Mouse (Mus musculus) liver, adult 2 months (tissue): ENCODE results near the gene Gpank1. TPM values are rescaled to one million over a fixed set of nuclear protein-coding genes. Genes with fewer than 3 reads are reported as not detected.

Experiments used
- DNase-seq: peaks from one replicate; pipeline ENCODE4 v3.0.0-alpha.2; 2011; ENCODE audit warnings: low read depth, low spot score; ENCODE audit errors: extremely low read depth
- H3K27ac ChIP-seq: fragments of 200-500 bp; replicated peaks from 2 replicates; pipeline ENCODE4 v1.5.1; 2012; ENCODE audit warnings: low read depth, mild to moderate bottlenecking, control low read depth, inconsistent platforms, low read length; ENCODE audit not compliant: insufficient read depth
- H3K27me3 ChIP-seq: fragments of 200-500 bp; 2 replicates; pipeline ENCODE4 v1.6.1; 2012; ENCODE audit warnings: mild to moderate bottlenecking, moderate library complexity, low read length, inconsistent platforms; ENCODE audit not compliant: control insufficient read depth, insufficient read depth
- H3K36me3 ChIP-seq: fragments of 200-500 bp; 2 replicates; pipeline ENCODE4 v1.6.1; 2012; ENCODE audit warnings: low read length, inconsistent platforms; ENCODE audit not compliant: control insufficient read depth, insufficient read depth
- H3K4me1 ChIP-seq: fragments of 200-500 bp; 2 replicates; pipeline ENCODE4 v1.6.1; 2011; ENCODE audit warnings: low read length; ENCODE audit not compliant: control insufficient read depth, insufficient read depth
- H3K4me3 ChIP-seq: fragments of 200-500 bp; 2 replicates; pipeline ENCODE4 v1.5.1; 2011; ENCODE audit warnings: low read depth, mild to moderate bottlenecking, control low read depth, low read length, moderate library complexity; ENCODE audit not compliant: insufficient read depth
- H3K79me2 ChIP-seq: fragments of 200-500 bp; 2 replicates; pipeline ENCODE4 v1.6.1; 2012; ENCODE audit warnings: inconsistent platforms, mild to moderate bottlenecking, low read length, moderate library complexity; ENCODE audit not compliant: control insufficient read depth, insufficient read depth
- H3K9ac ChIP-seq: fragments of 200-500 bp; 2 replicates; pipeline ENCODE4 v1.6.1; 2012; ENCODE audit warnings: low read depth, mild to moderate bottlenecking, control low read depth, inconsistent platforms, low read length
- CTCF ChIP-seq: fragments of 200-500 bp; IDR thresholded peaks from 2 replicates; pipeline ENCODE4 v1.5.1; 2011; ENCODE audit warnings: low read depth, low read length, control low read depth
- POLR2A ChIP-seq: fragments of 200-500 bp; IDR thresholded peaks from 2 replicates; pipeline ENCODE4 v1.6.1; 2011; ENCODE audit warnings: low read length, control low read depth; ENCODE audit not compliant: insufficient read depth; ENCODE audit errors: extremely low read depth
- WGBS: fragments of 180-500 bp; shearing (Covaris S2); methylation state at CpG from one replicate; pipeline ENCODE4 v1.1.7; 2018; 5-methylcytosine and 5-hydroxymethylcytosine counted together
- polyA plus RNA-seq: library from polyadenylated mRNA; depleted of rRNA; stranded (reverse); fragments of >200 nt; gene quantifications from 2 replicates; pipeline ENCODE4 v1.2.3, GENCODE M21; 2012
- total RNA-seq: library from RNA; depleted of rRNA; stranded (reverse); fragments of >200 nt; gene quantifications from 2 replicates; pipeline ENCODE4 v1.2.3, GENCODE M21; 2014

The Gpank1 gene
- total and polyA plus RNA-seq, 2 experiments: 9.8 to 11.4 TPM

DNA sequence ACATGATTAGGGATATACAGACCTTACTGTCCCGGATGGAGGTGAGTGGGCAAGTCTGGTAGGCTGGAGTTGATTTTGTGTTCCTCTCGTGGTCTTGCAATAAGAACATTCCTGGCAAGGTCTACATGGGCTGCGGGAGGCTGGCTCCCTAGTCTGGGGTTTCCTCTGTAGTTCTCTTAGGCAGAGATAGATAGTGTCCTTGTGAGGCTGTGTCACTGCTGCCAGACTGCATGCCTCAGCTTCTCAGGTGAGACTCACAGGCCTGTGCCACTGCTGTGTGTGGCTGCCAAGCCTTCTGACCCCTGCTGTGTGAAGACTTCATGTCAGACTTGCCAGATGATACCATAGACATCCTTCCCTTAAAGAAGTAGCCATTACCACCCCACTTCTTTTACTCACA lies 18.0 kb downstream of the Gpank1 start:
- no peak for TF ChIP-seq POLR2A
- no peak for TF ChIP-seq CTCF
- no peak overlapping the region for H3K9ac ChIP-seq
- peaks cover 5% of the 10 kb centered on the region for H3K4me1 ChIP-seq
- H3K4me3 ChIP-seq: no peak overlapping the region
- H3K79me2 ChIP-seq: peaks cover 17% of the 10 kb centered on the region; the same call in 1 of the 2 replicates
- DNase-seq: no peak
- no peak overlapping the region for H3K27ac ChIP-seq
- no peaks in the 10 kb centered on the region for H3K27me3 ChIP-seq
- peaks cover 38% of the 10 kb centered on the region for H3K36me3 ChIP-seq
- 89% methylated on average over 3 of the region's 3 CpGs for WGBS

DNA sequence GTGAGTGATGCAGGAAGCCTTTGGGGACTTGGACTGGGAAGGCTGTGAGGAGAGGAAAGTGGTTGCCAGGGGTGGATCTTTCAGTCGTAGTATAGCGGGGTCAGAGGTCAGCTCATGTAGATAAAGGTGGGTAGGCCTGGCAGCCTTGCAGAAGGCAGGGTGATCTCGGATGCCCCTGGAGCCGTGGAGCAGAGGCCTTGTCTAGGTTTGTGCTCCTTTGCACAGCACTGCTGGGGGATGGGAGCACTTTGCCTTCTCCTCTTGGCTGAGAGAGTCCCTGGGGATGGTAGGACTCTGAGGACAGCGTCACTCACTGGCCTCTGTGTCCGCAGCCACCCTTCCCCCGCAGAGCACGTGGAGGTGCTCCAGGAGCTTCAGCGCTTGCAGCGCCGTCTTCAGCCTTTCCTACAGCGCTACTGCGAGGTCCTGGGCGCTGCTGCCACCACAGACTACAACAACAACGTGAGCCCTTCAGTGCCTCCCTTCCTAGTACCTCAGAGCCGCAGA lies 19.3 kb downstream of the Gpank1 start:
- DNase-seq: no peak

DNA sequence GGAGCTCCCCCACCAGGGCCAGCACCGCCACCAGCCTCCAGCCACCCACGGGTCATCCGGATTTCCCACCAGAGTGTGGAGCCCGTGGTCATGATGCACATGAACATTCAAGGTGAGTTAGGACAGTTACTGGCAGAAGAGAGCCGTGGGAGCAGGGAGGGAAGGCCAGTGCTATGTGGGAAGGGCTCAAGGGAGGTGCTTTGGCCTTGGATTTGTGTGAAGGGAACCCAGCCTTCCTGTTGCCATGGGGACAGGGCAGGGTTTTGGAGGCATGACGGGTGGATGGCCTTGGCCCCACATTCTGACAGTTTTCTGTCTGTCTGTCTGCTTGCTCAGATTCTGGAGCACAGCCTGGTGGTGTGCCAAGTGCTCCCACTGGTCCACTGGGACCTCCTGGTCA lies 20.7 kb downstream of the Gpank1 start:
- H3K36me3 ChIP-seq: peaks cover 60% of the 10 kb centered on the region
- no peak for DNase-seq
- peaks cover 9% of the 10 kb centered on the region; the same call in 1 of the 2 replicates for H3K79me2 ChIP-seq
- 77% methylated on average over 6 of the region's 6 CpGs for WGBS
- no peaks in the 10 kb centered on the region for H3K27me3 ChIP-seq
- H3K27ac ChIP-seq: no peak overlapping the region
- TF ChIP-seq CTCF (no peak), POLR2A (no peak)
- H3K4me1 ChIP-seq: 0 out of 2 replicates have a peak, but pooled peaks cover 1% of the 10 kb centered on the region
- no peak overlapping the region for H3K9ac ChIP-seq
- no peak overlapping the region for H3K4me3 ChIP-seq

More for the DNA sequence above, 19.3 kb downstream of the Gpank1 start:
- Histone ChIP-seq H3K79me2 (peaks cover 17% of the 10 kb centered on the region; the same call in 1 of the 2 replicates), H3K36me3 (peaks cover 49% of the 10 kb centered on the region), H3K4me1 (peaks cover 5% of the 10 kb centered on the region), H3K4me3 (no peak overlapping the region), H3K27me3 (no peaks in the 10 kb centered on the region), H3K9ac (no peak overlapping the region), H3K27ac (no peak overlapping the region)
- 80% methylated on average over 16 of the region's 16 CpGs for WGBS
- TF ChIP-seq CTCF: no peak

DNA sequence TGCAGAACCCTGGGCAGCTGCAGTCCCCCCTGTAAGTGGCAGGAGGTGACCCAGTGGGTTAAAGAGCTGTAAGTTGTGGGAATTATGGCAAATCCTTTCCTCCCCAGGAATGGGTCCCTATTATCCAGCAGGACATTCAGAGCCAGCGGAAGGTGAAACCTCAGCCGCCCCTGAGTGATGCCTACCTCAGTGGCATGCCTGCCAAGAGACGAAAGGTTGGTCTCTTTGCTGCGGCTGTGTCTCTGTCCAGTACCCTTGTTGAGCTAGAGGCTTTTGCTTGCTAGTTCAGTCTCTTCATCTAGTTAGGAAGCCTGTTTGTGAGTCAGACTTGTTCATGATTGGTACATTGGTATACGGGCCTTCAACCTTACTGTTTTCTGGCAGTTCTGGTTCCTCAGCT lies 24.9 kb downstream of the Gpank1 start:
- H3K4me1 ChIP-seq: no peaks in the 10 kb centered on the region; the same call in 1 of the 2 replicates
- no peak overlapping the region for H3K4me3 ChIP-seq
- H3K27me3 ChIP-seq: no peaks in the 10 kb centered on the region
- no peaks in the 10 kb centered on the region for H3K79me2 ChIP-seq
- H3K9ac ChIP-seq: no peak overlapping the region
- no peak for TF ChIP-seq POLR2A
- TF ChIP-seq CTCF: no peak
- no peak overlapping the region for H3K27ac ChIP-seq
- DNase-seq: no peak
- H3K36me3 ChIP-seq: peaks cover 73% of the 10 kb centered on the region
- WGBS: 93% methylated on average over 5 of the region's 5 CpGs

DNA sequence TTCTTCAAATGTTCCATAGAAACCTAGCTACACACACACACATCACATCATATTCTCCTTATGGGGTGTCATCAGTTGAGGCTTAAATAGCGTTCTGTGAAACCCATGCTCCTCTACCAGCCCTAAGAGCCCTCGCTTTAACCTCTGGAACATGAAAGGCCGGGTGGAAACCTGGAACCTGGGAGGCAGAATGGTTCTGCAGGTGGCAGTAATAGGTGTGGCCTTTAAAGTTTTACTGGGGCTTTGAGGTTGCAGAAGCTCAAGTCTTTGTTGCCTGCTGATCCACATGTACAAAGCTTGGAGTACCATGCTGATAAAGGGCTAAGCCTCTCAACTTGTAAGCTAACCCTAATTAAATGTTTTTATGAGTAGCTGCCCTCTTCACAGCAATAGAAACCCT lies 26.1 kb downstream of the Gpank1 start:
- DNase-seq: no peak
- no peaks in the 10 kb centered on the region for H3K27me3 ChIP-seq
- no peak overlapping the region for H3K4me3 ChIP-seq
- no peaks in the 10 kb centered on the region; the same call in 1 of the 2 replicates for H3K4me1 ChIP-seq
- H3K27ac ChIP-seq: no peak overlapping the region
- peaks cover 76% of the 10 kb centered on the region for H3K36me3 ChIP-seq
- TF ChIP-seq POLR2A: no peak
- TF ChIP-seq CTCF: no peak
- H3K9ac ChIP-seq: no peak overlapping the region
- 78% methylated on average over 3 of the region's 3 CpGs for WGBS
- no peaks in the 10 kb centered on the region for H3K79me2 ChIP-seq

DNA sequence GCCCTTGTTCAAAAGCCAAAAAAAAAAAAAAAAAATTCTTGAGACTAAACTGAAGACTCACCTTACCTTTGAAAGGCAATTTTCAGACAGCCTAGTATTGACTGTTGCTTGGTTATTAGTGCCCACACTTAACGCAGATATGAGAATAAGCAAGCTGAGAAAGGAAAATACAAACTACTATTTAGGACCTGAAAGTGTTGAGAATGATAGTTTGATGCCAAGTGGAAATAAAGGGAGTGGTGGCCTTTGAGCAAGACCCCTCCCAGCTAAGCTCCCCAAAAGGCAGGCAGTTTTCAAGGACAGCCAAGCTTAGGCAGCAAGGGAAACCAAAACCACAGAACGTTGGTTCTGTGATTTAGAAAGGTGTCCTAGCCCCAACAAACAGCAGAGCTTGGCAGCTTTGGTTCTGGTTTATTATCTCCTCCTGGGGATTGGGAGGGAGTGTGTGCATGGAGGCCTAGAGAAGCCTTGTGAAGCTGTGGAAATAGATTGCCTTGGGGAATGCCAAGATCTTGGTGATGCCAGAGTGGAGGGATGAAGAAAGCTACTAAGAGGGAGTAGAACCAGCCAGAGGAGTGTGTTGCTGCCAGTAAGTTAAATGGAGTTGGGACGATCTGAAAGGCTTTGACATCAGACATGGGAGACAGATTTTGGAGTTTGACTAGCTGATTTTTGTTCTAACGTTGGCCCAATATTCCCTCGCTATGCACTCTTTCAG lies 26.8 kb downstream of the Gpank1 start:
- TF ChIP-seq POLR2A: no peak
- TF ChIP-seq CTCF: no peak
- H3K79me2 ChIP-seq: no peaks in the 10 kb centered on the region
- H3K27me3 ChIP-seq: no peaks in the 10 kb centered on the region
- H3K27ac ChIP-seq: 0 out of 2 replicates have a peak overlapping the region, but pooled peaks have one; percentile 39
- H3K9ac ChIP-seq: no peak overlapping the region
- 63% methylated on average over 5 of the region's 5 CpGs for WGBS
- H3K4me3 ChIP-seq: no peak overlapping the region
- no peak for DNase-seq
- no peaks in the 10 kb centered on the region; the same call in 1 of the 2 replicates for H3K4me1 ChIP-seq
- H3K36me3 ChIP-seq: peaks cover 75% of the 10 kb centered on the region
